Mouse (Mus musculus): ENCODE measurements around the gene Msh2.

DNA sequence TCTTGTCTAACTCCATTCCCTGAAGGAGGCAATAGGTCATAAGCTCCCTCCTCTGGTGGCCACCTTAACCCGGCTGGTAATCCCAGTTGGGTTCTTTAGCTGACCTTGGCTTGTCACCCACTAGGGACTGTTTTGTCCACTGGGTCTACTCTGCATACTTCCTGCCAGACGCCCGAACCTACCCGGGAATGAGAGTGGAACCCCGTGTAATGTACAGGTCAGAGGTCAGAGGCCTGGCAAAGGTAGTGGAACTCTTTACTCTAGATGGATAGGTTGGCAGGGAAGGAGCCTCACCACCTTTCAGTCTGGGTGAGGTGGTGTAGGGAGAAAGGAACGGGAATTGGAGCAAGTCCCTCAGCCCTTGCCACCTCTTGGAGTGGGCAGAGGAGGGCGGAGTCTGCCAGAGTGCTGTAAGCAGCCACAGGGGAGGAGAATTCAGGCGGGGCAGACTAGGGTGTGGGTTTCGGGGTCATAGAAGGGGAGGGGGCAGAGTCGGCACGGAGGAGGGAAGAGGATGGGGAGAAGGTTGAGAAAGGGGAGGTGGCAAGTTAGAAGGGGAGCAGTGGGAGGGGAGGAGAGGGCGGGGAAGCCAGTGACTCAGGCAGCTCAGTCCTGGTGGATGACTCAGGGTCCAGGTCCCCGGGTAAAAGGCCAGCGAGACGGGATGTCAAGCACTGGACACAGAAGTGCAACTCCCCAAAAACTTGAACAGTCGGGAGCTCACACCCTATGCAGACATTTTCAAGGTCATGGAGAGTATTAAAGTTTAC, 27.1 kb downstream of the Msh2 start:
- TF ChIP-seq CTCF (conservative IDR thresholded peaks at IDR 0.05; ENCODE audit: low read length) (no peak), NANOG (IDR thresholded peaks at IDR 0.05; ENCODE audit: borderline replicate concordance, low read length) (no peak), POU5F1 (IDR thresholded peaks at IDR 0.05; ENCODE audit: borderline replicate concordance, low read length) (no peak)

Data from E14TG2a.4 (cell line).